Mouse (Mus musculus) monocyte, adult 5-6 weeks (primary cell): ENCODE results near the gene Ncdn. TPM values are rescaled to one million over a fixed set of nuclear protein-coding genes. Genes with fewer than 3 reads are reported as not detected.

Experiments
- ATAC-seq: fragments of 153-309, 156-312 bp; replicated peaks from 2 replicates; pipeline ENCODE4 v1.8.0; 2017; ENCODE audit warnings: mild to moderate bottlenecking; ENCODE audit not compliant: low TSS enrichment, insufficient number of reproducible peaks, severe bottlenecking, poor library complexity, low FRiP score
- total RNA-seq: library from RNA; stranded (forward); fragments of 200-1000, 200-491, 200-594 nt; gene quantifications from 3 replicates; pipeline ENCODE4 v1.2.3, GENCODE M21; 2017

Gene Ncdn
- 4.7 to 9.4 TPM (median 6.5 TPM) in 3 replicates for total RNA-seq

- ATAC-seq: peak; percentile 95
These were observed at the start of gene Ncdn, which contains the start of gene AU040320 for GRCm38 (mm10) chr4:126753268-126754230. TSS of gene Ncdn (minus strand) at chr4:126753438. TSS of gene AU040320 (plus strand) at chr4:126753544.

GRCm38 (mm10) chr4:126802174-126802573 is 48.9 kb upstream of the Ncdn start:
- no peak for ATAC-seq

- no peak for ATAC-seq
These were observed 39.3 kb upstream of the Ncdn start for GRCm38 (mm10) chr4:126792341-126793102.

- ATAC-seq: no peak
These were observed 29.8 kb upstream of the Ncdn start for GRCm38 (mm10) chr4:126782996-126783395.

GRCm38 (mm10) chr4:126782512-126782911 is 29.3 kb upstream of the Ncdn start:
- no peak for ATAC-seq

- ATAC-seq: no peak
These were observed 28.6 kb upstream of the Ncdn start for GRCm38 (mm10) chr4:126781871-126782270.

- ATAC-seq: no peak
These were observed 26.9 kb upstream of the Ncdn start for GRCm38 (mm10) chr4:126779826-126780775.

- ATAC-seq: no peak
These were observed 25.9 kb upstream of the Ncdn start for GRCm38 (mm10) chr4:126779148-126779581.

- no peak for ATAC-seq
These were observed 21.9 kb upstream of the Ncdn start for GRCm38 (mm10) chr4:126775182-126775581.

GRCm38 (mm10) chr4:126773871-126774270 is 20.6 kb upstream of the Ncdn start:
- ATAC-seq: no peak

GRCm38 (mm10) chr4:126770831-126771230 is 17.6 kb upstream of the Ncdn start:
- no peak for ATAC-seq

GRCm38 (mm10) chr4:126769800-126770563 is 16.7 kb upstream of the Ncdn start:
- no peak for ATAC-seq

GRCm38 (mm10) chr4:126763483-126763882 is 10.2 kb upstream of the Ncdn start:
- ATAC-seq: no peak

- no peak for ATAC-seq
These were observed 9.5 kb upstream of the Ncdn start for GRCm38 (mm10) chr4:126762586-126763359.

GRCm38 (mm10) chr4:126759435-126759834 is 6.2 kb upstream of the Ncdn start:
- no peak for ATAC-seq

GRCm38 (mm10) chr4:126758299-126758698 is 5.1 kb upstream of the Ncdn start:
- no peak for ATAC-seq

GRCm38 (mm10) chr4:126756766-126757165 is 3.5 kb upstream of the Ncdn start:
- no peak for ATAC-seq
